Mouse (Mus musculus) megakaryocyte, embryonic 14.5 days (primary cell): Measurements from ENCODE around the gene Sufu. TPM values are rescaled to one million over a fixed set of nuclear protein-coding genes. Genes with fewer than 3 reads are reported as not detected.
A peak's percentile ranks its signal among the peaks of the same experiment; 100 is the strongest.

ENCODE experiments used
- H3K27me3 ChIP-seq: replicated peaks from 2 replicates; pipeline ENCODE3; 2012; ENCODE audit warnings: inconsistent platforms
- H3K36me3 ChIP-seq: replicated peaks from 2 replicates; pipeline ENCODE3; 2012; ENCODE audit warnings: low read length, inconsistent platforms, mixed read lengths
- H3K4me1 ChIP-seq: 2 replicates; pipeline ENCODE4 v1.6.1; 2012; ENCODE audit warnings: inconsistent platforms
- H3K4me3 ChIP-seq: replicated peaks from 2 replicates; pipeline ENCODE3; 2012; ENCODE audit warnings: moderate library complexity, mild to moderate bottlenecking, inconsistent platforms
- H3K9me3 ChIP-seq: 2 replicates; pipeline ENCODE4 v1.6.1; 2012; ENCODE audit warnings: inconsistent platforms
- FLI1 ChIP-seq: IDR thresholded peaks from 2 replicates; pipeline ENCODE4 v1.6.1; 2012; ENCODE audit warnings: low read length, inconsistent platforms, mixed read lengths
- GATA1 ChIP-seq: IDR thresholded peaks from 3 replicates; pipeline ENCODE4 v1.6.1; 2012; ENCODE audit warnings: mixed read lengths, low read length, inconsistent platforms, borderline replicate concordance
- polyA plus RNA-seq: library from polyadenylated mRNA; stranded (reverse); fragments of >175 nt; gene quantifications from 2 replicates; pipeline ENCODE4 v1.2.3, GENCODE M21; 2012; ENCODE audit warnings: low replicate concordance; ENCODE audit not compliant: insufficient read depth

Gene Sufu
- polyA plus RNA-seq, 1 experiment, result 8.7 TPM

DNA sequence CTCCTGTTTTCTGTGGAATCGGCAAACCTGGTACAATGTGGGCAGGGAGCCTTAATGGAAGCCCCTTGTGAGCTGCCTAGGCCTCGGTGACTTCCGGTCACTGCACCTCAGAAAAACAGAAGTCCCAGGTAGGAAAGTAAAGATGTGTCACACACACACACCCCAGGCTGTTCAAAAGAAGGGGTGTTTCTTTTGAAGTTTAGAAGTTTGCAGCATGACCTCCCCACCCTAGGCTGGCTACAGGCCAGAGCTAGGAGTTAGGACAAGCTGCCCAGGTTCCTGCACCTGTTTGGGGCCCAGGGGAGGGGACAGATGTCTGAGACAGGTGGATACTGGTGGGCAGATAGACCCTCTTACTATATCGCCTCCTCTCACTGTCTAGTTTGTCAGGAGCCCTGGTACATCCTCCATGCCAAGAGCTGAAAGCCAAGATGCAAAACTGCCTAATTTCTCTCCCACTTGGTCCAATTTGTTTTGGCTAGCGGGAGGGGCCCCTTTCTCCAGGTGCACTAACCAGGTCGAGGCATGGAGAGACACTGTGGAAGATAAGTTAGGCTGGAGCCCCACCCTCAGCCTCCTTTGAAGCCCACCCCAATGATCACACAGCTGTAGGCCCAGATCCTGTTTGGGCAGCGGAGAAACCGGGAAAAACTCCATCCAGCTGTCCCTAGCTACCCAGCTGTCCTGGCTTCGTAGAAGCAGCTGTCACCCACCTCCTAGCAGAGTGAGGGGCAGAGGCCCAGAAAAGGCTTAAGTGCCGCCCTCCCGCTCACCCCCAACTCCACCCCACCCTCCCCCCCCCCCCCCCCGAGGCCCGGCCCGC lies 121.0 kb downstream of the Sufu start:
- TF ChIP-seq FLI1, result no peak
- no peak for TF ChIP-seq GATA1
- no peaks in the 10 kb centered on the region for H3K27me3 ChIP-seq
- no peaks in the 10 kb centered on the region for H3K9me3 ChIP-seq
- peaks cover 97% of the 10 kb centered on the region for H3K4me1 ChIP-seq
- peaks cover 53% of the 10 kb centered on the region for H3K36me3 ChIP-seq
- no peak overlapping the region for H3K4me3 ChIP-seq

DNA sequence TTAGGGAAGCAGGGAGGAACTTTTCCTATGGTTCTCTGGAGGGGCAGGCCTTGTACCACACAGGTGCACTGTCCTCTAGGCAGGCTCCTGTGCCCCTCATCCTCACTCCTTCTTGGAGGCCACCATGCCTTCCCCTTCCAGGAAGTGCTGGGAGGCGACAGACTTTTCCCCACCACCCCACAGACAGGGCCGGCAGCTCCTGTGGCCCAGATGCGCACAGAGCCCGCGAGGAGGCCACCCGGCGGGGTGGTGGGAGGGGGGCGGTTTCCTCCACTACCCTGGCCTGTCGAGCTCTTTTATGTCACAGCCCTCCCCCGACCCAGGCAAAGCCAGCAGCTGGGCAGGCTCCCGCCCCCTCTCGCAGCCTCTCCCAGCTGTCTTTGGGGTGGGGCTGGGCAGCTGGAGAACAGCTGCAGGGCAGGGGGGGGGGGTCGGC lies 121.7 kb downstream of the Sufu start:
- no peak for TF ChIP-seq FLI1
- TF ChIP-seq GATA1, result no peak
- Histone ChIP-seq H3K4me3 (peak overlapping the region; percentile 83), H3K27me3 (no peaks in the 10 kb centered on the region), H3K4me1 (peaks cover 97% of the 10 kb centered on the region), H3K9me3 (no peaks in the 10 kb centered on the region), H3K36me3 (peaks cover 46% of the 10 kb centered on the region)

DNA sequence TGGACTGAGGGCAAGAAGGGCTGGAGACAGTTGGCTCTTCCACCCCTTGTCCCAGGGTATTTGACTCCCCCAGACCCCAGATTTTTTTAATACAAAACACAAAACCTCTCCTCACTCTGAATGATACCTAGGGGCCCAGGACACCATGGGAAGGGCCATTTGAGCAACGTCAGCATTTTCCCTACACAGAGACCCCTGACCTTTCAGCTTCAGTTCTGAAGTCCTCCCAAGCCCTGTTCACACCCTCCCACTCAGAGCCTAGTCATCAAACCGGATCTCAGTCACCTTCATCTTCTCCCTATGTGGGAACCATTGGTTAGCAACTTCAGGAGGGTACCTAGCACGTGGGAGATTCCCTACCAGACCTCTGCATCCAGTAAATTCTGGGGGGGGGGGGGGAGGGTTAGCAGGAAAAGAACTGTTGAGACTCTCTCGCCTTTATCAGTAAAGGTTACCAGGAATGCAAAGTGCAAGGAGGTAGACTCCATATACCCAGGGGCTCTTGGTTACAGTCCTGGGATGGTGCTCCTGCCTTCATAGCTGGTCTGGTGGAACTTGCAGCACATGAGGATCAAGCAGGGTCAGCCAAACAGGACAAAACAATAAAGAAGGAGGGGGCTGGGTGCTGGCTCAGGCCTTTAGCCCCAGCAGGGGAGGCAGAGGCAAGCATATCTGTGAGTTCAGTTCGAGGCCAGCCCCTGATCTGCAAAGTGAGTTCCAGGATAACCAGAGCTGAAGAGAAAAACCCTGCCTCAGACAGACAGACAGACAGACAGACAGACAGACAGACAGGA lies 122.3 kb downstream of the Sufu start:
- H3K4me3 ChIP-seq, result peak overlapping the region; percentile 78
- peaks cover 40% of the 10 kb centered on the region for H3K36me3 ChIP-seq
- no peaks in the 10 kb centered on the region for H3K9me3 ChIP-seq
- no peak for TF ChIP-seq FLI1
- no peak for TF ChIP-seq GATA1
- H3K4me1 ChIP-seq, result peaks cover 98% of the 10 kb centered on the region
- H3K27me3 ChIP-seq, result no peaks in the 10 kb centered on the region

DNA sequence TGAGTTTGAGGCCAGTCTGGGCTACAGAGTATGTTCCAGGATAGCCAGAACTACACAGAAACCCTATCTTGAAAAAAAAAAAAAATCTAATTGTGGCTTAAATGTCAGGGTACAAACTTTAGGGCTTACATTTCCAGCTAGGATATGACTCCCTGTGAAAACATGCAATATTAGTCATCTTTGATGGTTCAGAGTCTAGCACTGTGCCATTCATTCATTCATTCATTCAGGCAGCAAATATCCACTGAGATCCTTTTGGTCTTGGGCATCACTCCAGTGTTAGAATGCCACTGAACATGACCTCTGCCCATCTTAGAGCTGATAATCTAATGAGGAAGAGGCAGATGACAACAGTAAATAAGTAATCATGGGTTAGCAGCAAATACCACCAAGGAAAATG lies 125.0 kb downstream of the Sufu start:
- Histone ChIP-seq H3K4me3 (peak overlapping the region; percentile 85), H3K36me3 (peaks cover 13% of the 10 kb centered on the region), H3K27me3 (no peaks in the 10 kb centered on the region), H3K9me3 (no peaks in the 10 kb centered on the region), H3K4me1 (peaks cover 92% of the 10 kb centered on the region)
- TF ChIP-seq FLI1, result no peak

DNA sequence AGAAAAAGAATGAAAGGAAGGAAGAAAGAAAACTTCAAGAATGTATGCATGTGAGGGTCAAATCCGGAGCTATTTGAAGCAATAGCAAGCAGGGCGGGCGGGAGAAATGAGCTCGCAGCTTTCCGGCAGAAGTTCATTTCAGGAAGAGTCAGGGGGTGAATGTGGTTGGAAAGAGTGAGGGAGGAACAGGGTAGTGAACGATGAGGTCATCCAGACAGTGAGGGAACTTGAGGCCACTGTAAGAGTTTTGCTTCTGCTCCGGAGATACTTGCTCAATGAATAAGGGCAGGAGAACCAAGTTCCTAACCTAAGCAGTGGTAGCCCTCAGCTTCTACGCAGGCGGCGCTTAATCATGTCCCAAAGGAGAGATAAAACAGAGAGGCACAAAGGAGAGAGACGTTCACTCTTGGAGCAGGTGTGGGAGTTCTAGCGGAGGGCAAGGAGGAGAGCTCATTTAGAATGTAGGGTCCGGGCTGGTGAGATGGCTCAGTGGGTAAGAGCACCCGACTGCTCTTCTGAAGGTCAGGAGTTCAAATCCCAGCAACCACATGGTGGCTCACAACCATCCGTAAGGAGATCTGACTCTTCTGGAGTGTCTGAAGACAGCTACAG lies 125.8 kb downstream of the Sufu start:
- H3K4me3 ChIP-seq, result peak overlapping the region; percentile 86
- H3K36me3 ChIP-seq, result peaks cover 5% of the 10 kb centered on the region
- TF ChIP-seq GATA1 (no peak), FLI1 (no peak)
- no peaks in the 10 kb centered on the region for H3K27me3 ChIP-seq
- peaks cover 92% of the 10 kb centered on the region for H3K4me1 ChIP-seq
- no peaks in the 10 kb centered on the region for H3K9me3 ChIP-seq

DNA sequence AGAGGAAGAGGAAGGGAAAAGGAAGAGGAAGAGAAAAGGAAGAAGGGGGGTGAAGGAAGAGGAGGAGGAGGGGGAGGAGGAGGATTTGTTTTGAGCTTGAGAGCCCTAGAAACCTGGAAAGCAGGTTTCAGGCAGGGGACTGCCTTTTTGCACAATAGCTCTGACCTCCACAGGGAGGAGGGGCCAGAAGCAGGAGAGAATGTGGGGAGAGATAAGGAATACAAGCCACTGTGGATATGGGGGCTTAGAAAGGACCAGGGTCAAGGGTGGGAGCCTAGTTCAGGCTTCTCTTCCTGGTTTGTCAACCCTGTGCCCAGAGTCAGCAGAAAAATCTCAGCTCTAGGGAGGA lies 126.4 kb downstream of the Sufu start:
- Histone ChIP-seq H3K4me1 (peaks cover 92% of the 10 kb centered on the region), H3K27me3 (no peaks in the 10 kb centered on the region), H3K9me3 (no peaks in the 10 kb centered on the region), H3K36me3 (no peaks in the 10 kb centered on the region), H3K4me3 (peak overlapping the region; percentile 75)
- TF ChIP-seq FLI1, result no peak
- no peak for TF ChIP-seq GATA1

DNA sequence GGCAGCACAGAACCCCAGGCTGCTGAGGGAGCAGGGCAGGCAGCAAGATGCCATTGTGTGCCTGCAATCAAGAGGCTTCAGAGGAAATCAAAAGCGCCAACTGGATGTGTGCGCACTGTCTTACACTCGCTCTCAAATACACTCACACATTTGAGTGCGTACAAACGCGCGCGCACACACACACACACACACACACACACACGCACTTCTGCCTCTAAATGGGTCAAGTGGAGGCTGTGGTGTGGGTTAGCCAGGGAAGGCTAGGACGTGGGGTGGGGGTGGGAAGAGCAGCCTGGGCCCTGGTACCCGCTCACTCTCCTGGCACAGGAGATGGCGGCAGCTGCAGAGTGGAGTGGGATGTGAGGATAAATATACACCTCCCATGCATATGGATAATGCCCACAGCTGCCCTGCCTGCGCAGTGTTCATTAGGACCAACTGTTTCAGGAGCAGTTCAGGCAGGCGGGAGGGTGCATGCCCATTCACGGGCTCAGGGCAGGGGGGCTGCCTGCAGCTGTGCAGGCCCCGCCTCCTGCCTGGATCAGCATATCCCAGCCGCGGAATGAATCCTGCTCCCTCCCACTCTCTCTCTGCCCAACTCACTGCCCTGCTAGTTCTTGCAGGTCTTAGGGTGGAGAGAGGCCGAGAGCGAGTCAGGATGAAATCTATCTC lies 126.9 kb downstream of the Sufu start:
- H3K4me1 ChIP-seq, result peaks cover 92% of the 10 kb centered on the region
- no peaks in the 10 kb centered on the region for H3K9me3 ChIP-seq
- TF ChIP-seq FLI1, result no peak
- TF ChIP-seq GATA1, result no peak
- no peaks in the 10 kb centered on the region for H3K36me3 ChIP-seq
- H3K27me3 ChIP-seq, result no peaks in the 10 kb centered on the region
- H3K4me3 ChIP-seq, result peak overlapping the region; percentile 75

DNA sequence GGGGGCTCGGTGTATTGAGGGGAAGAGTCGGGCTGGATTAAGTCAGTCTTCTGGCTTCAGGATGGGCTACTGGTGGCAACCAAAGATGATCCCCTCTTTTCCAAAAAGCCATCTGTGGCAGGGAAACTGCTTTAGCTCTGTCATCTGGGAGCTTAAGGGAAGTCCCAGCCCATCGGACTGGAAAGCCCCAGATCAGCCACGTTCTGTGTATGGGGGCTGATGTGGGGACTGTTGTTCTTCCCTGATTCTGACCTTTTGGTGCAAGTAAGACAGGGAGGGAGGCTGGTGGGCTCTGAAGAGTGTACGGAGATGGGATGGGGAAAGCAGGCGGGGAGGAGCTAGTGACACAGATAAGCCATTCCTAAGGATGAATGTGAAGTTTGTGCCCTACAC lies 127.5 kb downstream of the Sufu start:
- no peaks in the 10 kb centered on the region for H3K36me3 ChIP-seq
- H3K4me1 ChIP-seq, result peaks cover 92% of the 10 kb centered on the region
- TF ChIP-seq FLI1, result no peak
- TF ChIP-seq GATA1, result no peak
- H3K4me3 ChIP-seq, result peak overlapping the region; percentile 48
- H3K27me3 ChIP-seq, result no peaks in the 10 kb centered on the region
- no peaks in the 10 kb centered on the region for H3K9me3 ChIP-seq

DNA sequence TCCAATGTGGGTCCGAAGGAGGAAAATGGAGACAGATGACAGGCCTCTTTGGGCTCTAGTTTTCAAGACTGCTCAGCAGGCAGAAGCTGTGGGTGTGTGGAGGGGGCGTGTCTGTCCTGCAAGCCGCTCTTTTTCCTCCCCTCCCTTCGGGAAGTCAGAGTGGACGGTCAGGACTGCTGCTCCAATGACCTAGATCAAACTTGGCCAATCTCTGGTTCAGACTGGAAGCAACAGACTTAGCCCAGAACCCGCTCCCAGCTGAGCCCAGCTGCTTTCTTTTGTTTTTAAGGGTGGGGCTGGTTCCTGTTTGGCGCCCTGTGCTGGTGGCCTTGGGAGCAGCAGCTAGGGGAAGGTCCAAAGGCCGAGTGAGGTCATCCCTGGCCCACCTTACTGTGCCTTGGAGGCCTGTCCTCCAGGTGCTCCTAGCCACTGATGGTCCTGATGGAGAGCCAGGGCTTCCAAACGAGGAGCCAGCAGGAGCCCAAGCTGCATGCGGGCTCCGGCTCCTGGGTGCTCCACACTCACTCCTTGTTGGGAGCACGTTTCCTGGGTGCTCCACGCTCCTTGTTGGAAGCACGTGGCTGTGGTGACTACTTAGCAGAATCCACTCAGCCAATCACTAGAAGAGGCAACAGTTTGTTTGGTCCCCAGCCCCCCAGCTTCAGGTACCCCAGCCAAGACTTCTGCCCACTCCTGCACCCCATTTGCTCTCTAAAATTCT lies 128.1 kb downstream of the Sufu start:
- TF ChIP-seq FLI1 (no peak), GATA1 (no peak)
- no peaks in the 10 kb centered on the region for H3K9me3 ChIP-seq
- no peaks in the 10 kb centered on the region for H3K36me3 ChIP-seq
- H3K27me3 ChIP-seq, result no peaks in the 10 kb centered on the region
- peak overlapping the region; percentile 48 for H3K4me3 ChIP-seq
- H3K4me1 ChIP-seq, result peaks cover 92% of the 10 kb centered on the region
